Mouse (Mus musculus): Measurements from ENCODE around the gene Cdk8.

GRCm38 (mm10) chr5:146328941-146329340 is 97.9 kb downstream of the Cdk8 start:
- TF ChIP-seq POLR2A (IDR thresholded peaks at IDR 0.05; ENCODE audit: low read depth, low read length), result no peak
- TF ChIP-seq CTCF (IDR thresholded peaks at IDR 0.05; ENCODE audit: extremely low read depth, insufficient read length, insufficient replicate concordance, low read depth, low read length), result no peak
